Mouse (Mus musculus) ES-Bruce4 (cell line): ENCODE data around the gene Brat1.

ENCODE experiments used
- CTCF ChIP-seq: IDR thresholded peaks from one replicate; pipeline ENCODE4 v1.8.1; 2011; ENCODE audit warnings: low read depth, low read length
- EP300 ChIP-seq: IDR thresholded peaks from 2 replicates; pipeline ENCODE4 v1.6.1; 2011; ENCODE audit warnings: low read depth, low read length; ENCODE audit not compliant: insufficient read depth

DNA sequence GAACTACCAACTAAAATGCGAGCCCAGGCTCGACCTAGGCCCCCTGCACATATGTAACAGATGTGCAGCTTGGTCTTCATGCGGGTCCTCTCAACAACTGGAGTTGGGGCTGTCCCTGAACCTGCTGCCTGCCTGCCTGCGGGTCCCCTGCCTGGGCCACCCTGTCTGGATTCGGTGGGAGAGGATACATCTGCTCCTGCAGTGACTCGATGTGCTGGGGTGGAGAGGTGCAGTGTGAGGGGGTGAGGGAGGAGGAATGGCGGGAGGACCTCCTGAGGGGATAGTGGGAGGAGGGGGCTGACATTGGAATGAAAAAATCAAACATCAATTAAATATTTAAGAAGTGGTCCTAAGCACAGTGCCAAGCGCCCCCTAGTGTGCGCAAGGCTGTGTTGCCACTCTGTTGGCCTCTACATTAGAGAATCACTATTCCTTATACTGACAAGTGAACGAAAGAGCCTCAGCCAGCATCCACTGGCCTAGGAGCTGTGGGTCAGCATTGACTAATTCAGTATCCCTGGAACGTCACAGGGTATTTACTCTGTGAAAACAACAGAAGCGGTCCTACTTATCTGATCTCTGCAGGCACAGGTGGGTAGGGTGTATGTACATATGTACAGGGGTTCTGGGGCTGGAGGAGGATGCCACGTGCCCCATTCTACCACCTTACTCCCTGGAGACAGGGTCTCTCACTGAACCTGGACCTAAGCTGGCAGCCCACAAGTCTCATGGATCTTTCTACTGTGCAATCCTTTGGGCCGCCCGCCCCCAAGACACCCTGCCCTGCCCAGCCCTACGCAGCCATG is 20.3 kb upstream of the Brat1 start:
- TF ChIP-seq EP300 (no peak), CTCF (peak; percentile 86)
